Mouse (Mus musculus): ENCODE measurements around the gene March10.

The March10 gene

GRCm38 (mm10) chr11:105456497-105456907, at the start of gene March10:
Gene March10 (minus strand): TSS chr11:105456735.
- DNase-seq = no peak

- peak; percentile 7 for DNase-seq
Measured at GRCm38 (mm10) chr11:105506322-105506721, 49.8 kb upstream of the March10 start.

GRCm38 (mm10) chr11:105505038-105505437, 48.5 kb upstream of the March10 start:
- DNase-seq = no peak

DNA sequence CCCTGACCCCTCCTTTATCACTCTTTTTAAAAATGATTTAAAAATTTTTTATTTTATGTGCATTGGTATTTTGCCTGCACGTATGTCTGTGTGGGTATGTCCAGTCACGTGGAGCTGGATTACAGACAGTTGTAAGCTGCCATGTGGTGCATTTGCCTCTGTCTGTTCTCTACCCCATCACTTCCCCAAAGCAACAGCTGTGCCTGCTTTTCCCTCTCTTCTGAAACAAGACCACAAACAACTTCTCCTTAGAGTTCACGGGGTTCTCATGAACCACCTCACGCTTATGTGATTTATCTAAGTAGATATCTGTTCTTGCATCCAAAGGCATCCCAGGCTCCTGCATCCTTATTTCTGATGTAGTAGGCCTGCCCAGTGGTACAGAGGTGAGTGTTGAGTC, 45.8 kb upstream of the March10 start:
- no peak for DNase-seq

DNA sequence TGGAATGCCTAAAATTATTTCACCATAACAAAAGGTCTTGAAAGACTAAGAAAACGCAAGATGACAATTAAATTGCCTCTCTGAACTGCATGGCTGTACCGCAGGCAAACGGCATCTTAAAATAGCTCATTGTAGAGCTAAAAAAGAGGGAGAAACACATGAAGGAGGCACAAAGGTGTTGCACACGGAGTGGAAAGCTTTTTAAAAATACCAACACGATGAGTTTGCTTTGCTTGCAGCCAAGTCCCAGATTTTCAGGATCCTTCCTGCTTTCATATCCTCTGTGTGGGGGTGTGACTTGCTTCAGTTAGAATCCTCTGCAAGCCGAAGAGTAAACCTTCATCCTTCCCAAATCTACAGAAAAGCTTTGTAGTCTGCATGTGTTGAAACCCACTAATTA, 41.0 kb upstream of the March10 start:
- DNase-seq = no peak

DNA sequence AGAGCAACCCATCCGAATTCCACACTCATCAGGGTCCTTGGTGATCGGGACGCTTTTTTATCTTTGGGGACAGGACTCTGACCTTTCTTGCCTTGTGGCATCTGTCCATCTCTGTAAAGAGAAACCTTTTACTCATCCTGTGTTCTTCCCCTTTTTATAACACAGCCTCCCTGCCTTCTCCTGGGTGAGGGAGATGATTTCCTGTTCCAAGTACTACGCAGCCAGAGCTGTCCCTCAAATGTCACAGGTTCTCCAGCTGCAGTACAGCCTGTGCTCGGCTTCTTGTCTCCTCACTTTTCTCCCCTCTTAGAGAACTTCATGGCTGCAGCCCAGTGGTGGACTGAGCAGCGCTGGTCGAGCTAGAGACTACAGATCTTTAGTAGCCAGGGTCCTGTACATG, 40.1 kb upstream of the March10 start:
- DNase-seq = no peak

- DNase-seq = no peak
Measured at GRCm38 (mm10) chr11:105495591-105496270, 39.2 kb upstream of the March10 start.

- DNase-seq = no peak
Measured at GRCm38 (mm10) chr11:105494786-105495369, 38.3 kb upstream of the March10 start.

DNA sequence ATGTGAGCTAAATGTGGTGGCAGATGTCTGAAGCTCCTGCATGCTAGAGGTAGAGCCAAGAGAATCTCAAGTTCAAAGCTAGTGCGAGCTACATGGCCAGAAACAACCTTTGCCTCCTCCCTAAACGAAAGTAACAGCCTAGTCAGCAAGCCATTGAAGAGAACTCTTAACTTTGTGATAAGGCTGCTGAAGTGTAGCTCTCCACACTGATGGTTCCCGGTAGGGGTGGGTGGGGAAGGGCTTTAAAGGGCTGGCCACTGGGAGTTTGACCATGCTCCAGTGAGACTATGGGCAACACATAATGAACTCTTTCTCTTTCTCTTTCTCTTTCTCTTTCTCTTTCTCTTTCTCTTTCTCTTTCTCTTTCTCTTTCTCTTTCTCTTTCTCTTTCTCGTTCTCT, 35.9 kb upstream of the March10 start:
- DNase-seq = no peak

DNA sequence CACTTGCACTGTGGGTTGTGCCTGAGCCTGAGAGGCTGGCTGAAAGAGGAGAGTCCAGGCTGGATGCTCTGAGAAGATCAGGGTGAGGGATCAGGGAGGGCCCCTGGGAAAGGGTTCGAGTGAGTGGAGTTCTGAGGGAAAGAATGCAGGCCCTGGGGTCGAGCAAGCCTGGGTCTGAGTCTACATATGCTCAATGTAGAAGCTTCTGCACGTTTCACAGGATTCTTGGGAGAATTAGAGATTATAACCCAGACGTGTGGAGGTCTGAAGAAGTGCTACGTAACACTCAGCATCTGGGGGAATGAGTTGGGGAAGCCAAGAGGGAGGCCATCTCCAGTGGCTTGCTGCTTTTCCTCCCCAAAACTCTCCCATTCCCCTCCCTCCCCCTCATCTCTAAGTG, 34.4 kb upstream of the March10 start:
- no peak for DNase-seq

- no peak for DNase-seq
Measured at GRCm38 (mm10) chr11:105485412-105485811, 28.9 kb upstream of the March10 start.

DNA sequence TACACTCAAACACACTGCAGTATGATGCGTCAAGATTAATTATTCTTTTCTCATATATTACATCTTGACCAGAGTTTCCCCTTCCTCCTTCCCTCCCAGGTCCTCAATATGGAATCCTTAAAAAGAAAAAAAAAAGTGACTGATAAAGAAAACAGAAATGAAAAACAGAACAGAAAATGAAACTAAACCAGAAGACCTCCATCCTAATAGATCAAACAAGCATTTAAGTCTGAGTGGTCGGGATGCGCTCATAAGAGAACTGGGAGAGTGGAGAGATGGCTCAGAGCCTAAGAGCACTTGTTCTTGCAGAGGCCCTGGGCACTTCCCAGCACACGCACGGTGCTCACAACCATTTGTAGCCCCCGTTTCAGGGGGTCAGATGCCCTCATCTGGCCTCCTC, 28.5 kb upstream of the March10 start:
- DNase-seq = no peak

DNA sequence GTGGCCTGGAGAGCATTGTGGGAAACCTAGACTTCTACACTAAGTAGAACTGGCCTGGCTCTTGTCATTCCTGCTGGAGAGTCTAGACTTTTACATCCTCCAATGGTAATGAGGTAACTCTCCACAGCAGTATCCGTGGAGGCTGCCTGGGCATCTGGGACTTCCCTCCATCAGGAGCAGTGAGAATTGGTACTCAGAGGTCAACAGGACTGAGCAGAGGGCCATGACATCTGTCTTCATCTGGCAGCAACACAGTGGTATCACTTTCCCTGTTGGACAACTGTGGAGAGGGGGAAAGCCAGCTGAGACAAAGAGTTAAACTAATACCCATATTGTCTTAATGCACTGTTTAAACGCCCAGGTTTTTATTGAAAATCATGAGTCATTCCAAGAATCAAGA, 26.2 kb upstream of the March10 start:
- DNase-seq = no peak

DNA sequence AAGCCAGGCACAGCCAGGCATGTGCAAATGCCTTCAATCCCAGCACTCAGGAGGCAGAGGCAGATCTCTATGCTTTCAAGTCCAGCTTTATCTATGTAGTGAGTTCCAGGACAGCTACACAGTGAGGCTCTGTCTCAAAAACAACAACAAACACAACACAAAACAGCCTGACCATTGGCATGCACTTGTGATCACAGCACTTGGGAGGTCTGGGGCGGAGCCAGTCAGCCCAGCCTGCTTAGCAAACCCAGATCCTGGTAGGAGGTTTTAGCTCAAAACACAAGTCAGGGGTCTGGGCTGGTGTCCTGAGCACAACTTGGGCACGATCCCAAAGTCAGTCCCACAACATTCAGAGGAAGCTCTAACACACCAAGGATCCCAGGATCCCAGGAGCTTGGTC, 18.2 kb upstream of the March10 start:
- DNase-seq = no peak

- no peak for DNase-seq
Measured at GRCm38 (mm10) chr11:105474352-105474736, 17.8 kb upstream of the March10 start.

DNA sequence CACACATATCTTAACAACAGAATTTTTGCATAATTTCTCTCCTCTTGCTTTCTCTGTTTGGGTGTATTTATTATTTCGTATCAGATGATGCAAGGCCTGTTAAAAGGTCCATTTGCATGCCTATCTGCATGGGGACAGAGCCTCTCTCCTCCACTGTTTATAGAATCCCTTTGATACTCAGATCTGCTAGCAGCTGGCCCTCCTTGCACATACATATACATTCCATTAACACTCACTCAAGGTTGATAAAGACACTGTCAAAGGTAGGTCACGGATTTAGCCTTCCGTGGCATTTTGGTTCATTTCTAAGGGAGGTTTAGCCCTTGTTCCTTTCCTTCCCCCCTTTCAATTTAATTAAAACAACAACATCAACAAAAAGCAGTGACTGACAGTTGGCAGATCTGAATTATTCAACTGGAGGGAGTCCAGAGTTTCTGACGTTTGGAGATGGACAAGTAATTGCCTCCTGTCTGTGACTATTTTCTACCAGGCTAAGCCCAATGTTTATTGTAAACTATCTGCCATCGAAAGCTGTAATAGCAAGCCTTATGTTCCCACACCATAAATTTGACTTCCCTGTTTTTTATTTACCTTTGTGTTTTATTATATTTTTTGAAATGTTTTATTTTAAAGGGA, 17.3 kb upstream of the March10 start:
- DNase-seq = no peak

- no peak for DNase-seq
Measured at GRCm38 (mm10) chr11:105472610-105473009, 16.1 kb upstream of the March10 start.

GRCm38 (mm10) chr11:105470896-105471295, 14.4 kb upstream of the March10 start:
- DNase-seq = no peak

GRCm38 (mm10) chr11:105469561-105469960, 13.0 kb upstream of the March10 start:
- no peak for DNase-seq

- DNase-seq = no peak
Measured at GRCm38 (mm10) chr11:105469091-105469507, 12.6 kb upstream of the March10 start.

- no peak for DNase-seq
Measured at GRCm38 (mm10) chr11:105468436-105468835, 11.9 kb upstream of the March10 start.

- no peak for DNase-seq
Measured at GRCm38 (mm10) chr11:105467816-105468215, 11.3 kb upstream of the March10 start.

- DNase-seq = no peak
Measured at GRCm38 (mm10) chr11:105467266-105467665, 10.7 kb upstream of the March10 start.

DNA sequence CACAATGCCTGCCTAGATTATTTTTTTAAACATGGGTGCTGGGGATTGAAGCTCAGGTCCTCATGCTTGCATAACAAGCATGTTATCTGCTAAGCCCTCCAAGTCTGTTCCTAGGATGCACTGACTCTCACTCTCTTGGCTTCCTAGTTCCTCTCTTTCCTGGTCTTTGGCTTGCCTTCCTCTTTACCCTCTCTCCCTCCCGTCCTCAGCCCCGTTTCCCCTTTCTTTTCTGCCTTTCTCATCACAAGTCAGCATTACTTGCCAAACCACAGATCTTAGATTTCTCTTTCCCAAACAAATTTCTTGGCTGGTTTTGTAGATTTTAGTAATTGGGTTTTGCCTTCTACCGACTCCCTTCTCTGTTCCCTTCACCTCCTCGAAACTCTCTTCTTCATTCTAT, 10.2 kb upstream of the March10 start:
- no peak for DNase-seq
